Mouse (Mus musculus) hindbrain, embryonic 15.5 days (tissue): ENCODE data around the gene Gm2237. TPM values are rescaled to one million over a fixed set of nuclear protein-coding genes. Genes with fewer than 3 reads are reported as not detected.
"Not testable (repeated sequence)": the region's sequence is repeated elsewhere in the genome, so short reads cannot be mapped to it uniquely, and the experiment has no call there.

Experiments
- ATAC-seq: fragments of 200-750 bp; cut with Nextera tagmentation; 2 replicates; pipeline ENCODE4 v1.8.0; 2017; ENCODE audit warnings: low read depth, moderate number of reproducible peaks, moderate TSS enrichment; ENCODE audit not compliant: low FRiP score
- H3K27ac ChIP-seq: fragments of 300-500 bp; sonication (generic); replicated peaks from 2 replicates; pipeline ENCODE4 v1.5.1; 2015; ENCODE audit warnings: mild to moderate bottlenecking, inconsistent platforms
- H3K27me3 ChIP-seq: fragments of 300-500 bp; sonication (generic); 2 replicates; pipeline ENCODE4 v1.6.1; 2015; ENCODE audit warnings: control low read depth, inconsistent platforms
- H3K36me3 ChIP-seq: fragments of 300-500 bp; sonication (generic); 2 replicates; pipeline ENCODE4 v1.6.1; 2015; ENCODE audit warnings: control low read depth, inconsistent platforms
- H3K4me1 ChIP-seq: fragments of 300-500 bp; sonication (generic); replicated peaks from 2 replicates; pipeline ENCODE4 v1.6.1; 2015; ENCODE audit warnings: control low read depth, inconsistent platforms
- H3K4me2 ChIP-seq: fragments of 300-500 bp; sonication (generic); 2 replicates; pipeline ENCODE4 v1.6.1; 2015; ENCODE audit warnings: moderate library complexity, mild to moderate bottlenecking, inconsistent platforms
- H3K4me3 ChIP-seq: fragments of 300-500 bp; sonication (generic); 2 replicates; pipeline ENCODE4 v1.5.1; 2015; ENCODE audit warnings: mild to moderate bottlenecking, inconsistent platforms
- H3K9ac ChIP-seq: fragments of 300-500 bp; sonication (generic); 2 replicates; pipeline ENCODE4 v1.6.1; 2015; ENCODE audit warnings: inconsistent platforms
- H3K9me3 ChIP-seq: fragments of 300-500 bp; sonication (generic); 2 replicates; pipeline ENCODE4 v1.6.1; 2016; ENCODE audit warnings: control low read depth, inconsistent platforms
- WGBS: fragments of 180-500 bp; shearing (Covaris S2); methylation state at CpG from one replicate; pipeline ENCODE4 v1.1.7; 2015; 5-methylcytosine and 5-hydroxymethylcytosine counted together
- polyA plus RNA-seq: library from polyadenylated mRNA; unstranded; fragments of >200 nt; fragmentation: Nextera tagmentation; extraction: Ambion mirVana; gene quantifications from 2 replicates; pipeline ENCODE4 v1.2.1, GENCODE M21; 2015

Gene Gm2237
- polyA plus RNA-seq: 5.3 and 5.7 TPM in 2 replicates

GRCm38 (mm10) chr14:19584804-19585667 is at the start of gene Gm2237:
Gm2237 (minus strand) TSS chr14:19585135.
- not testable (repeated sequence) for H3K36me3 ChIP-seq, H3K9me3 ChIP-seq, H3K4me1 ChIP-seq, ATAC-seq, H3K27me3 ChIP-seq
- H3K9ac ChIP-seq: peak within 1 kb of the TSS; percentile 51
- 1% methylated on average over 19 of the region's 62 CpGs for WGBS
- peak within 1 kb of the TSS; percentile 50 for H3K4me3 ChIP-seq
- H3K27ac ChIP-seq: peak within 1 kb of the TSS; percentile 76
- H3K4me2 ChIP-seq: peak within 1 kb of the TSS; percentile 51

DNA sequence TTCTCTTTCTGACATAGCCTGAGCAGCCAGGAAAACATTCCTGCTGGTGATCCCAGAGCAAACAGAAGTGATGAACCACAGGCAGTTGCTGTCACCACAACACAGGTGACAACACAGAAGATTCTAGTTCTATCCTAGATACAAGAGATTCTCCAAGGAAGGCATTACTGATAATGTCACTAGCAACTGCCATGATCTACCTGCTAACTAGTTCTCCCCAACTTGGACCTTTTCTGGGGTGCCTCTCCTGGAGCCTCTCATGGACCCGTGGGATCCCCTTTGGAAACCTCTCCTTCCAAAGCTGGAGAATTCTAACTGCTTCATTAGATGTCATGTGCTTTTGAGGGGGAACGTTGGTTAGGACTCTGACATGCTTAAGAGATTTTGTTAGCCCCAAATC is 17.5 kb upstream of the Gm2237 start, which contains the start of gene Gm5458:
Gene Gm5458 (minus strand): TSS at position 101 of the 400 bp plus-strand sequence.
- H3K9ac ChIP-seq, H3K4me1 ChIP-seq, H3K36me3 ChIP-seq, H3K27ac ChIP-seq, H3K4me2 ChIP-seq, H3K9me3 ChIP-seq, H3K4me3 ChIP-seq, ATAC-seq, H3K27me3 ChIP-seq: not testable (repeated sequence)
- WGBS: 92% methylated on average over 1 of the region's 2 CpGs

DNA sequence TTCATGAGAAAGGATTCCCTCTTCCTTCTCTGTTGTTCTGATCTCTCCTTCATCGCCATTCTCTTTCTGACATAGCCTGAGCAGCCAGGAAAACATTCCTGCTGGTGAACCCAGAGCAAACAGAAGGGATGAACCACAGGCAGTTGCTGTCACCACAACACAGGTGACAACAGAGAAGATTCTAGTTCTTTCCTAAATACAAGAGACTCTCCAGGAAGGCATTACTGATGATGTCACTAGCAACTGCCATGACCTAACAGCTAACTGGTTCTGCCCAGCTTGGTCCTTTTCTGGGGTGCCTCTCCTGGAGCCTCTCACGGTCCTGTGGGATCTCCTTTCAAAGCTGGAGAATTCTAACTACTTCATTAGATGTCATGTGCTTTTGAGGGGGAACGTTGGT is 35.1 kb downstream of the Gm2237 start, which contains the start of gene Gm2244:
Gene Gm2244 (minus strand): TSS at position 101 of the 400 bp plus-strand sequence.
- not testable (repeated sequence) for H3K4me2 ChIP-seq, ATAC-seq
- 96% methylated on average over 1 of the region's 3 CpGs for WGBS

More for the DNA sequence above, 35.1 kb downstream of the Gm2237 start, which contains the start of gene Gm2244:
- not testable (repeated sequence) for H3K36me3 ChIP-seq, H3K4me1 ChIP-seq, H3K9me3 ChIP-seq, H3K27me3 ChIP-seq, H3K4me3 ChIP-seq, H3K9ac ChIP-seq, H3K27ac ChIP-seq

Other genes with a start within 250 kb of the Gm2237 start
- 0.26 TPM in 1 of 2 replicates, not detected in the other for gene Gm21738, start 166.2 kb downstream of the Gm2237 start, polyA plus RNA-seq
- 0.45 and 0.60 TPM in 2 replicates for gene Gm2244, start 35.2 kb downstream of the Gm2237 start, polyA plus RNA-seq
- gene Gm5458, start 17.4 kb upstream of the Gm2237 start, polyA plus RNA-seq: not detected in 2 replicates
- gene Nid2, start 166.1 kb upstream of the Gm2237 start, polyA plus RNA-seq: 45.7 and 48.2 TPM in 2 replicates
- gene Rtraf, start 238.7 kb upstream of the Gm2237 start, polyA plus RNA-seq: 145 and 161 TPM in 2 replicates